Mouse (Mus musculus) testis, adult 2 months (tissue): ENCODE data around the gene Ctdsp2.

Experiments used
- CTCF ChIP-seq: fragments of 200-500 bp; IDR thresholded peaks from 2 replicates; pipeline ENCODE4 v1.5.1; 2012; ENCODE audit warnings: low read depth, mild to moderate bottlenecking, inconsistent platforms, low read length, moderate library complexity; ENCODE audit not compliant: control insufficient read depth, insufficient read depth, insufficient replicate concordance
- POLR2A ChIP-seq: fragments of 200-500 bp; IDR thresholded peaks from 2 replicates; pipeline ENCODE4 v1.6.1; 2012; ENCODE audit warnings: low read depth, mild to moderate bottlenecking, inconsistent platforms, low read length, moderate library complexity; ENCODE audit not compliant: control insufficient read depth

GRCm38 (mm10) chr10:126963821-126964220 lies 14.7 kb upstream of the Ctdsp2 start:
- TF ChIP-seq CTCF: no peak
- no peak for TF ChIP-seq POLR2A
